Mouse (Mus musculus): ENCODE measurements around the gene Lxn.

Gene Lxn

DNA sequence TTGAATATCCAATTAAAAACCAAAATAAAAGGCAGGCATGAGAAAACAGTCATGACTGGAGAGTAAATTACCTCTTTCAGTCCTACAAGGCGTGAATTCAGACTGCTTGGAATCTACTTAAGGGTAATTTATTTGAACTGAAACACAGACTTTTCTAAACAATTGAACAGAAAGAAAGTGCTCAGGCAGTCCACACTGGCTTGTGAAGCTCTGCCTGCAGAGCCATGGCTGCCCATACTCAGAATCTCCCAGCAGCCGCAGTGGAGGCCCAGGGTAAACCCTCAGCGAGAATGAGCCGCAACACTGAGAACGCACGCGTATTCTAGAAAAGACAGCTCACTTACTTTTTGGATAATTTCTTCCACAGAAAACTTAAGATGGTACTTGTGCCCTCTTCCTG is 1.7 kb downstream of the Lxn start:
- DNase-seq (ENCODE audit: low read depth, low spot score) = no peak

GRCm38 (mm10) chr3:67459881-67460280 is 3.8 kb downstream of the Lxn start:
- DNase-seq (ENCODE audit: low read depth, low spot score) = no peak

- no peak for DNase-seq (ENCODE audit: low read depth, low spot score)
Observed at GRCm38 (mm10) chr3:67450601-67451210, 13.0 kb downstream of the Lxn start.

DNA sequence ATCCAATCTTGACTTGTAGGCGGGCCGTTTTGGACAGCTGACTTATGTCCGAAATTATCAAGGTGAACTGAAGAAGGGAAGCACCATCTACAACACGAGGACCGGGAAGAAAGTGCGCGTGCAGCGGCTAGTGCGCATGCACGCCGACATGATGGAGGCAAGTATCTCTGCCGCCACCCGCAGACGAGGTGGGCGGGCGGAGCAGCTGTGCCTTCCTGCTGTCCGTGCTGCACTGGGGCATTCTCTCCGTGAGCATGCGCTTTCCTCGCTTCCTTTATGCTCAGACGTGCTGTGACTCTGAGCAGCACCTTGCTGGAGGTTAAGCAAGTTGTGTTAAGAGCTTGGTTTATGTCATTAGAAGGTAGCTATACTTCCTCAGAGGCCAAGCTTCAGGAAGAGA is 14.1 kb downstream of the Lxn start:
- no peak for DNase-seq (ENCODE audit: low read depth, low spot score)

GRCm38 (mm10) chr3:67447143-67447542 is 16.6 kb downstream of the Lxn start:
- DNase-seq (ENCODE audit: low read depth, low spot score) = peak; percentile 32

GRCm38 (mm10) chr3:67434011-67434410 is 29.7 kb downstream of the Lxn start:
- no peak for DNase-seq (ENCODE audit: low read depth, low spot score)

GRCm38 (mm10) chr3:67429999-67430380 is 33.7 kb downstream of the Lxn start, which contains the start of gene Gfm1:
TSS of gene Gfm1 (plus strand) at chr3:67430096.
- DNase-seq (ENCODE audit: low read depth, low spot score) = peak; percentile 91

- no peak for DNase-seq (ENCODE audit: low read depth, low spot score)
Observed at GRCm38 (mm10) chr3:67429338-67429998, 34.3 kb downstream of the Lxn start.
